Mouse (Mus musculus) kidney, postnatal 25 days (tissue): ENCODE data around the gene 4931422A03Rik.

Experiments
- DNase-seq, 2 experiments: peaks; one replicate each; pipeline ENCODE4 v3.0.0; 2021; ENCODE audit warnings: mixed read lengths in 2 of 2

Gene 4931422A03Rik

GRCm38 (mm10) chr2:103968919-103969436, 59.2 kb downstream of the 4931422A03Rik start:
- no peak for DNase-seq

DNA sequence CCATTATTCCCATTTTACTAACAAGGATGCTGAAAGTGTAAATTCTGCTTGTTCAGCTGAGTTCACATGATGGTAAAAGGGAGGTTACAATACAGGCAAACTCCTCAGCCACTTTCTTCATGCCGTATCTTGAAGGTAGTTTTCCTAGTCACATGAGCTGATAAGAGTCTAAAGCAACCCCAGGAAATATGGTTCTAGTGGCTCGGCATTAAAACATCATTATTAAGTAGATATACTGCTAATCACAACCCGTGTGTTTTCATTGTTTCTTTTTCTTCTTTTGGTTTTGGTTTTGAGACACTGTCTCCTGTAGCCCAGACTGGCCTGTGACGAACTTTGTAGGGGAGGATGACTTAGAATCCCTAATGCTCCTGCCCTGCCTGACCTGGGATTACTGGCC, 60.0 kb downstream of the 4931422A03Rik start:
- DNase-seq, result no peak

GRCm38 (mm10) chr2:103965391-103965790, 62.8 kb downstream of the 4931422A03Rik start:
- no peak for DNase-seq

DNA sequence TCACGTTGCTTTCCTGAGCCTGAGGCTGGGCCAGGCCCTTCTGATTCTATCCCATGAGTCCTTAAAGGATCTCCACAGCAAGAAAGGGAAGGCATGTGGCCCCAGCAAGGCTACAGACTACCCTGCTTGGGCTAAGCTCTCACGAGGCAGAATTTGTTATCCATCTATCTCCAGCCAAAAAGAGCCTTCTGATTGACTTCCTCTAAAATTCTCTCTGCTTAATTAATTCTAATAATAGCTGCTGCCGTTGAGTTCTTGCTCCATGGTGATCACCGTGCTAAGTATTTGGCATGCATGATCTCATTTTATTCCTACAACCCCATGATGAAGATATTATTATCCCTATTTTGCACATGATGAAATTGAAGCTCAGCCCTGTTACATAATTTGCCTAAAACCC, 65.8 kb downstream of the 4931422A03Rik start:
- DNase-seq, result no peak

GRCm38 (mm10) chr2:103959574-103959973, 68.6 kb downstream of the 4931422A03Rik start:
- DNase-seq, result no peak

DNA sequence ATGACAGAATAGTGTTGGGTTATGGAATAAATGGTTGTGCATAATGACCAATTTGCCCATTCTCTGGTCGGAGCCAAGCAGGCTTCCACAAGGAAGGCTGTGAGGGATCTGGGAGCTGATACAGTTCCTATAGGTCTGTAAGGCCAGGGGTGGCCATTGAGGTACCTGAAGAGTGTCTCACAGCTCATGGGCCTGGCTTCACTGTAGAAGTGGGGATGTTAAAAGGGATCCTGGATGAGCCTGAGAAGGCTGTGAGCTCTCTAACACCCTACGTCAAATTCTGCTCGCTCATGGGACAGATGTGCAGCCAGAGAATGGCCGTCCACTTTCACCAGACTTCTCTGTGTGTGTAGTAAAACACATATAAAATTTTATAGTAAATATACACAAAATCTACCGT, 69.1 kb downstream of the 4931422A03Rik start:
- DNase-seq, result no peak

GRCm38 (mm10) chr2:103958634-103959033, 69.5 kb downstream of the 4931422A03Rik start:
- no peak for DNase-seq

GRCm38 (mm10) chr2:103957649-103958546, 70.3 kb downstream of the 4931422A03Rik start, which contains the start of gene Lmo2:
Gene Lmo2 (plus strand): TSS chr2:103957986.
- no peak for DNase-seq

DNA sequence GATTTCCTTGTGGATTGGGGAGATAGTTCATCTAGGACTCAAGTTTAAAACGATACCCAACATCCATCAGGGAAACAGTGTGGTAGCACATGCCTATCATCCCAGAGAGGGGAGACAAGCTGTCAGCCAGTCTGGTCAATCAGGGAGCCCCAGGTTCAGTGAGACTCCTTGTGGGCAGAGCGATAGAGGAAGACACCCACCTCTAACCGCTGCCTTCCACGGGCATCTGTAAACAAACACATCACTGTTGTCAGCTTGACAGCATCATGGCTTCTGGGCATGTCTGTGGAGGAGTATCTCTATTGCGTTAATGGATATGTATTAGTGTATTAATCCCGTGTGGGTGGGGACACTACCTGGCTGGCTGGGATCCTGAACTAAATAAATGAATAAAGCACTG, 71.3 kb downstream of the 4931422A03Rik start:
- no peak for DNase-seq

DNA sequence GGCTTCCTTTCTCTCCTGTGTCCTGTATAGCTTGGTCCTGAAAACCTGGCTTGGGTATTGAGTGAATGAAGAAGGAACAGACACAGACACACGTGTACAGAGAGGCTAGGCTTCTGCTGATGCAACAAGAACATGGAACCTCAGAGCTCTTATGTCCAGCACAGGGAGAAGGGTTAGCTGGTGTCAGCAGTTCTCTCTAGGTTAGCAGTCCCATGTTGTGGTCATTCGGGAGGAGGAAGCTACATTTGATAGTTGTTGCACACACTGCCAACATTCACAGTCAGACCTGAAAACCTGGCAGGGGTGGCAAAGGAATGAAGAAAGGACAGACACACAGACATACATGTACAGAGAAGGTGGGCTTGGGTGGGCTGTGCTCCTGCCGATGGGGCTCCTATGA, 72.4 kb downstream of the 4931422A03Rik start:
- DNase-seq, result no peak

DNA sequence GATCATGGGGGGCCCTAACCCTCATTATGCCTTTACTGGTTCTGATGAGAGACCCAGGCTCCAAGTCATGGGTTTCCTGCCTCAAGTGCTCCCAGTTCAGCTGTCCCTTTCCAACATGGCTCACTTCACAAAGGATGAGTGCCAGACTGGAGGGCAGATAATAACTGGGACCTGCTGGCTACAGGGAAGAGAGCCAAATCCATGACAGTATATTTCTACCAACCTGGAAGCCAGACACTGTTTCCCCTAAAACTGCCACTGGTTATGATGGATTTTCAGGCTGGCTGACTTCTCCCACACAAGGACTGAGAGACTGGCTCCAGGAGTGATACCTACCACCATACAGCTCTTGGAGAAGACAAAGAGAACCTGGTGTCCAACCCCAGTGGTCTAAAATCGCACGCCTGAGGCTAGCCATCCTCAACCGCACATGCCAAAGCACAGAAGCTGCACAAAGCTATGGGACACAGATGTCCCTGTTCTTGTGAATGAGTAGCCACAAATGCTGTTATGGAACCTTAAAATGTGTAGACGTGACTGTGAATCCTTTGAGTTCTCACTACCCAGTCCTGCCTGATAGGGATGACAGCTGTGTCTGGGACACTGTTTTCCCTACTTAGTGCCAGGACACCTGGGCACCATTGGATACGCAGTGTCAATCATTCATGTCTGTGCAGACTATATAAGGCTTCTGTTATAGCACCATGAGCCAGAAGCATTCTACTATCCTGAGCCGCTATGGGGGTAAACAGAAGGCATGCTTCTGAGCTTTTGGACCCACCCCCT, 74.9 kb downstream of the 4931422A03Rik start:
- no peak for DNase-seq

- no peak for DNase-seq
Measured at GRCm38 (mm10) chr2:103947982-103948655, 80.0 kb downstream of the 4931422A03Rik start.

GRCm38 (mm10) chr2:103946892-103947291, 81.3 kb downstream of the 4931422A03Rik start:
- DNase-seq, result no peak

DNA sequence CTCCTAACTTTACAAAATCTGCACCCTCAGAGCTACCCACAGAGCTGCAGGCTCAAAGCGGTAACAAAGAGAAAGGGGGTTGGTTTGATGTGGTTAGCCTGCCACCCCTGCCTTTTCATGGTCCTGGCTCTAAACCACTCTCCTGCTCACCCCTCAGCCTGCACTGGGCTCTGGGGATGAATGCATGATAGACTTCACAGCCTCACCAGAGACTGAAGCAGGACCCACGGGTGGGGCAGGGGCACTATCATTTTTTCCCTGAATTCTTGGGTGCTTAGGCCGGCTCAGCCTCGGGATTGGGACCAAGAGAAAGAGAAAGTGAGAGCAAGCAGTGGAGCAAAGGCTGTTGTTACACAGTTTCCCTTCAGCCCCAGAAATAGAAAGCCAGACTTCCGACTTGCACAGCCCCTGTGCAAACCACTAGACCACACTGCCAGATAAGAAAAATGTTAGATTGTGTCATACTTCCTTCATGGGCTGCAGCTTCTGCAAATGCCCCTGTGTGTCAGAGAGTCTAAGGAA, 82.5 kb downstream of the 4931422A03Rik start:
- DNase-seq, result no peak

- no peak for DNase-seq
Measured at GRCm38 (mm10) chr2:103944859-103945258, 83.3 kb downstream of the 4931422A03Rik start.

DNA sequence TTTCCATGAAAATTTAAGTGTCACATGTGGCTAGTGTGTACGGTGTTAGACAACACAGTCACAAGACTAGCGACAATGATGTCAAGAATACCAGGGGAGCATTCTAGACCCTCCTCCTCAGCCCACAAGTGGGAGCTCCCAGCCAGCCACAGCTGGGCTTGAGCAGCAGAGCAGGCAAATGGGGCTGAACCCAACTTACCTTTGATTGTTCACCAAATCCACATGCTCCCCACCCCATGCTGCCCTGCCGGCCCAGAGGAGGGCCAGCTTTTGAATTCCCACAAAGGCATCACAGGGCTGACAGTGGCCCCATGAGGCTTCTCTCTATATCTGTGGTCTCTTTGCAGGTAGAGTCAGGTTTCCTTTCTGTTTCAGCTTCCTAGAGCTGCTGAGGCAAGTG, 87.1 kb downstream of the 4931422A03Rik start:
- no peak for DNase-seq

GRCm38 (mm10) chr2:103939003-103939402, 89.2 kb downstream of the 4931422A03Rik start:
- DNase-seq, result no peak

DNA sequence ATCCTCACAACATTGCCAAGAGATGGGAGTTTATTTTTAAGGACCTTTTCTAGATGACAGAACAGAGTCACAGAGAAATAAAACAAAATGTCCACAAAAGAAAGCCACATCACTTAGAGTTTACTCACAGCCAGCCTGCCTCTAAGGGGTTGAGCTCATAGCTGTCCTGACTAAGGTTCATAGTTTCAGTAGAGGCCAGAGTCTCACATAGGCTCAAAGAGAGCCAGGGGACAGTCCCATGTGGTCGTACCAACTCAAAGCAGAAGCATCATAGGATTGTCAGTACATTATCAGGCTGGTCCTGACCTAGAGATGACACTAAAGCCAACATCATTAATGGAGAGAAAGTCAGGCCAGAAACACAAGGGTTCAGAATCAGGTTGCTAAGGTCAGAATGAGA, 89.6 kb downstream of the 4931422A03Rik start:
- no peak for DNase-seq

GRCm38 (mm10) chr2:103937670-103938069, 90.5 kb downstream of the 4931422A03Rik start:
- no peak for DNase-seq

DNA sequence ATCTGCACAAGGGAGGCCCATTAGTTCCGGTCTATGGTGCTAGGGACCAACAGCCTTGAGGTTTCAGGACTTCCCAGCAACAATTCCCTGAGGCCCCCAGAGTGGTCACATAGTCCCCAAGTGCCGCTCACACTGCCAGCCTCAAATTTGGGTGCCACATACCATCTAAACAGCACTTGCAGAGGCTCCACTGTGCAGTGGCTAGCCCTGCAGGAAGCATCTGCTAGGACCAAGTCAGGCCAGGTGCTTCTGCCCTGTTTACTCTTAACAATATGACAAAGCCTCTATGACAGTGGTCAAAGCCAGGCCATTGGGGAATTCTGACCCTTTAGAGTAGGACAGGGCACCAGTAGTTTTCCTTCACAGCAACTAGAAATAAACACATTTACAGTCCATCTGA, 91.5 kb downstream of the 4931422A03Rik start:
- peak in 1 of 2 experiments; percentile 47 for DNase-seq

DNA sequence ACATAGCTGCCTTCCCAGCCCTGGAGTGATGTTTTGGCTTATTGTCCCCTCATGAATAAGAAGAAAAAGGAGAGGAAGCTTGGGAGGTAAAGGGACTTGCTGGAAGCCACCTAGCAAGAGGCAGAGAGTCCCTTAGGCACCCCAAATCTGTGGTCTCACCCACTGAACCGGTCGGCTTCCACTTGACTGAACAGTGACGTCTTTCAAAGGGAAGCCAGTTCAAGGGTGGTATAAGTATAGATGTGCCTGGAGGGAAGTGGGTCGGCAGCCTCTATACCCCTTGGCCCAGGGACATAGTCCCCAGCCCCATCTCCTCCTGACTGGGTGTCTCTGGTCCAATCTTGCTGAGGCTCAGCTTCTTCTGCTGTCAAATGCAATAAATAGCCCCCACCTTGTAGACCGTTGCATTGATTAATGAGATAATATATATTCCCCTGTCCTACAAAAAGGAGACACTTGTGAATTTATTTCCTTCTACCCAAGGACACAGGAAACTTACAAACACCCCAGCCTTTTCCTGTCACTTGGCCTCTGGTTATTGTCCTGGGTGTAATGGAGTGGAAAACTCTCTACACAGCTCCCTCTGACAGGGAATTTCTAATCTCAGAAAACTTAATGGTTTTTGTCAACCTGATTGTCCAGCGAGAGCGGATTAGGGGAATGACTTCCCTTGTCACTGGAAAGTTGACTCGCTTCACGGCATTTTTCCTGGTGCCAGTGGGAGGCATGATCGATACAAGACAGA, 92.3 kb downstream of the 4931422A03Rik start:
- no peak for DNase-seq

- no peak for DNase-seq
Measured at GRCm38 (mm10) chr2:103934670-103935069, 93.5 kb downstream of the 4931422A03Rik start.
